Mouse (Mus musculus) intestine, embryonic 14.5 days (tissue): ENCODE data around the gene Gm10719. TPM values are rescaled to one million over a fixed set of nuclear protein-coding genes. Genes with fewer than 3 reads are reported as not detected.
"Not testable (repeated sequence)": the region's sequence is repeated elsewhere in the genome, so short reads cannot be mapped to it uniquely, and the experiment has no call there.

Experiments used
- ATAC-seq: fragments of 200-750 bp; cut with Nextera tagmentation; replicated peaks from 2 replicates; pipeline ENCODE4 v1.8.0; 2017; ENCODE audit warnings: low read depth, moderate number of reproducible peaks, moderate TSS enrichment, moderate library complexity; ENCODE audit not compliant: low FRiP score, low TSS enrichment
- DNase-seq: peaks from one replicate; pipeline ENCODE4 v3.0.0-alpha.2; 2018; ENCODE audit warnings: low spot score
- H3K27ac ChIP-seq: fragments of 300-500 bp; sonication (generic); 2 replicates; pipeline ENCODE4 v1.5.1; 2014; ENCODE audit warnings: low read depth, mild to moderate bottlenecking, control low read depth
- H3K27me3 ChIP-seq: fragments of 300-500 bp; sonication (generic); replicated peaks from 2 replicates; pipeline ENCODE4 v1.6.1; 2014; ENCODE audit warnings: low read length, control low read depth; ENCODE audit not compliant: control insufficient read depth, insufficient read depth
- H3K36me3 ChIP-seq: fragments of 300-500 bp; sonication (generic); 2 replicates; pipeline ENCODE4 v1.6.1; 2014; ENCODE audit warnings: low read length, control low read depth; ENCODE audit not compliant: control insufficient read depth, insufficient read depth
- H3K4me1 ChIP-seq: fragments of 300-500 bp; sonication (generic); replicated peaks from 2 replicates; pipeline ENCODE4 v1.6.1; 2014; ENCODE audit warnings: low read length, control low read depth, mixed read lengths; ENCODE audit not compliant: control insufficient read depth, insufficient read depth
- H3K4me2 ChIP-seq: fragments of 300-500 bp; sonication (generic); 2 replicates; pipeline ENCODE4 v1.6.1; 2014; ENCODE audit warnings: low read length
- H3K4me3 ChIP-seq: fragments of 300-500 bp; sonication (generic); 2 replicates; pipeline ENCODE4 v1.5.1; 2014; ENCODE audit warnings: low read depth, low read length, control low read depth, mixed read lengths
- H3K9ac ChIP-seq: fragments of 300-500 bp; sonication (generic); 2 replicates; pipeline ENCODE4 v1.6.1; 2014; ENCODE audit warnings: mild to moderate bottlenecking, low read length
- H3K9me3 ChIP-seq: fragments of 300-500 bp; sonication (generic); 2 replicates; pipeline ENCODE4 v1.6.1; 2016; ENCODE audit warnings: low read length, control low read depth; ENCODE audit not compliant: control insufficient read depth
- WGBS: fragments of 180-500 bp; shearing (Covaris S2); extraction: QIAGEN DNeasy Blood & Tissue Kit; methylation state at CpG from one replicate; pipeline ENCODE4 v1.1.7; 2014; 5-methylcytosine and 5-hydroxymethylcytosine counted together
- polyA plus RNA-seq: library from polyadenylated mRNA; unstranded; fragments of >200 nt; fragmentation: Nextera tagmentation; extraction: Ambion mirVana; gene quantifications from 2 replicates; pipeline ENCODE4 v1.2.1, GENCODE M21; 2014

Gene Gm10719
- polyA plus RNA-seq, 1 experiment from 2014 or later: not detected

DNA sequence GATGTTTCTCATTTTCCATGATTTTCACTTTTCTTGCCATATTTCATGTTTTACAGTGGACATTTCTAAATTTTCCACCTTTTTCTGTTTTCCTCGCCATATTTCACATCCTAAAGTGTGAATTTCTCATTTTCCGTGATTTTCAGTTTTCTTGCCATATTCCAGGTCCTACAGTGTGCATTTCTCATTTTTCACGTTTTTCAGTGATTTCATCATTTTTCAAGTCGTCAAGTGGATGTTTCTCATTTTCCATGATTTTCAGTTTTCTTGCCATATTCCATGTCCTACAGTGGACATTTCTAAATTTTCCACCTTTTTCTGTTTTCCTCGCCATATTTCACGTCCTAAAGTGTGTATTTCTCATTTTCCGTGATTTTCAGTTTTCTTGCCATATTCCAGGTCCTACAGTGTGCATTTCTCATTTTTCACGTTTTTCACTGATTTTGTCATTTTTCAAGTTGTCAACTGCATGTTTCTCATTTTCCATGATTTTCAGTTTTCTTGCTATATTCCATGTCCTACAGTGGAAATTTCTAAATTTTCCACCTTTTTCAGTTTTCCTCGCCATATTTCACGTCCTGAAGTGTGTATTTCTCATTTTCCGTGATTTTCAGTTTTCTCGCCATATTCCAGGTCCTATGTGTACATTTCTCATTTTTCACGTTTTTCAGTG is 6.2 kb downstream of the Gm10719 start, which contains the start of gene Gm10718:
Gene Gm10718, plus strand, starts transcription at position 236 of the 673 bp plus-strand sequence.
- not testable (repeated sequence) for H3K27me3 ChIP-seq, H3K9me3 ChIP-seq, H3K4me1 ChIP-seq, DNase-seq, H3K4me2 ChIP-seq, ATAC-seq, H3K9ac ChIP-seq, H3K4me3 ChIP-seq, H3K36me3 ChIP-seq, H3K27ac ChIP-seq
- WGBS: 80% methylated on average over 9 of the region's 13 CpGs

DNA sequence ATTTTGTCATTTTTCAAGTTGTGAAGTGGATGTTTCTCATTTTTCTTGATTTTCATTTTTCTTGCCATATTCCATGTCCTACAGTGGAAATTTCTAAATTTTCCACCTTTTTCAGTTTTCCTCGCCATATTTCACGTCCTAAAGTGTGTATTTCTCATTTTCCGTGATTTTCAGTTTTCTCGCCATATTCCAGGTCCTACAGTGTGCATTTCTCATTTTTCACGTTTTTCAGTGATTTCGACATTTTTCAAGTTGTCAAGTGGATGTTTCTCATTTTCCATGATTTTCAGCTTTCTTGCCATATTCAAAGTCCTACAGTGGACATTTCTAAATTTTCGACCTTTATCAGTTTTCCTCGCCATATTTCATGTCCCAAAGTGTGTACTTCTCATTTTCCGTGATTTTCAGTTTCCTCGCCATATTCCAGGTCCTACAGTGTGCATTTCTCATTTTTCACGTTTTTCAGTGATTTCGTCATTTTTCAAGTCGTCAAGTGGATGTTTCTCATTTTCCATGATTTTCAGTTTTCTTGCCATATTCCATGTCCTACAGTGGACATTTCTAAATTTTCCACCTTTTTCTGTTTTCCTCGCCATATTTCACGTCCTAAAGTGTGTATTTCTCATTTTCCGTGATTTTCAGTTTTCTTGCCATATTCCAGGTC is 6.9 kb downstream of the Gm10719 start:
- WGBS: 65% methylated on average over 15 of the region's 16 CpGs
- not testable (repeated sequence) for H3K9me3 ChIP-seq, H3K27me3 ChIP-seq, H3K4me2 ChIP-seq, H3K4me1 ChIP-seq, H3K27ac ChIP-seq, H3K4me3 ChIP-seq, DNase-seq, H3K36me3 ChIP-seq, ATAC-seq, H3K9ac ChIP-seq

DNA sequence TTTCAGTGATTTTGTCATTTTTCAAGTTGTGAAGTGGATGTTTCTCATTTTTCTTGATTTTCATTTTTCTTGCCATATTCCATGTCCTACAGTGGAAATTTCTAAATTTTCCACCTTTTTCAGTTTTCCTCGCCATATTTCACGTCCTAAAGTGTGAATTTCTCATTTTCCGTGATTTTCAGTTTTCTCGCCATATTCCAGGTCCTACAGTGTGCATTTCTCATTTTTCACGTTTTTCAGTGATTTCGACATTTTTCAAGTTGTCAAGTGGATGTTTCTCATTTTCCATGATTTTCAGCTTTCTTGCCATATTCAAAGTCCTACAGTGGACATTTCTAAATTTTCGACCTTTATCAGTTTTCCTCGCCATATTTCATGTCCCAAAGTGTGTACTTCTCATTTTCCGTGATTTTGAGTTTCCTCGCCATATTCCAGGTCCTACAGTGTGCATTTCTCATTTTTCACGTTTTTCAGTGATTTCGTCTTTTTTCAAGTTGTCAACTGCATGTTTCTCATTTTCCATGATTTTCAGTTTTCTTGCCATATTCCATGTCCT is 7.8 kb downstream of the Gm10719 start, which contains the start of gene Gm10717:
Gene Gm10717, plus strand, starts transcription at position 506 of the 556 bp plus-strand sequence.
- ATAC-seq, H3K4me1 ChIP-seq, H3K4me2 ChIP-seq, H3K36me3 ChIP-seq, H3K9me3 ChIP-seq, H3K27ac ChIP-seq, DNase-seq, H3K27me3 ChIP-seq, H3K4me3 ChIP-seq, H3K9ac ChIP-seq: not testable (repeated sequence)
- WGBS: 71% methylated on average over 12 of the region's 12 CpGs

- not testable (repeated sequence) for ATAC-seq
- 56% methylated on average over 4 of the region's 6 CpGs for whole genome bisulfite sequencing
Observed at GRCm38 (mm10) chr9:3025653-3026052, 8.4 kb downstream of the Gm10719 start.

DNA sequence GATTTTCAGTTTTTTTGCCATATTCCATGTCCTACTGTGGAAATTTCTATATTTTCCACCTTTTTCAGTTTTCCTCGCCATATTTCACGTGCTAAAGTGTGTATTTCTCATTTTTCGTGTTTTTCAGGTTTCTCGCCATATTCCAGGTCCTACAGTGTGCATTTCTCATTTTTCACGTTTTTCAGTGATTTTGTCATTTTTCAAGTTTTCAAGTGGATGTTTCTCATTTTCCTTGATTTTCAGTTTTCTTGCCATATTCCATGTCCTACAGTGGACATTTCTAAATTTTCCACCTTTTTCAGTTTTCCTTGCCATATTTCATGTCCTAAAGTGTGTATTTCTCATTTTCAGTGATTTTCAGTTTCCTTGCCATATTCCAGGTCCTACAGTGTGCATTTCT is 8.9 kb downstream of the Gm10719 start:
- H3K27ac ChIP-seq, H3K4me2 ChIP-seq, H3K36me3 ChIP-seq, DNase-seq, H3K9me3 ChIP-seq, H3K27me3 ChIP-seq, H3K4me1 ChIP-seq, ATAC-seq, H3K9ac ChIP-seq, H3K4me3 ChIP-seq: not testable (repeated sequence)
- 74% methylated on average over 5 of the region's 5 CpGs for WGBS

More at GRCm38 (mm10) chr9:3025653-3026052, 8.4 kb downstream of the Gm10719 start:
- not testable (repeated sequence) for DNase-seq, H3K4me3 ChIP-seq, H3K27ac ChIP-seq, H3K9me3 ChIP-seq, H3K9ac ChIP-seq, H3K27me3 ChIP-seq, H3K36me3 ChIP-seq, H3K4me1 ChIP-seq, H3K4me2 ChIP-seq

GRCm38 (mm10) chr9:3026741-3027140 is 9.5 kb downstream of the Gm10719 start:
- H3K27me3 ChIP-seq, H3K4me2 ChIP-seq, H3K9ac ChIP-seq, ATAC-seq, H3K9me3 ChIP-seq, H3K4me3 ChIP-seq, H3K4me1 ChIP-seq, DNase-seq, H3K27ac ChIP-seq, H3K36me3 ChIP-seq: not testable (repeated sequence)
- 70% methylated on average over 9 of the region's 9 CpGs for WGBS

- not testable (repeated sequence) for ATAC-seq, H3K4me3 ChIP-seq, H3K36me3 ChIP-seq, H3K9me3 ChIP-seq, H3K4me1 ChIP-seq, H3K4me2 ChIP-seq, H3K9ac ChIP-seq, H3K27ac ChIP-seq, H3K27me3 ChIP-seq
- peak; percentile 57 for DNase-seq
- 74% methylated on average over 9 of the region's 9 CpGs for WGBS
Observed at GRCm38 (mm10) chr9:3027200-3027599, 10.0 kb downstream of the Gm10719 start.

- not testable (repeated sequence) for H3K9me3 ChIP-seq, DNase-seq, H3K27ac ChIP-seq, H3K4me1 ChIP-seq, H3K27me3 ChIP-seq, H3K9ac ChIP-seq, ATAC-seq, H3K36me3 ChIP-seq, H3K4me2 ChIP-seq, H3K4me3 ChIP-seq
- 67% methylated on average over 12 of the region's 16 CpGs for WGBS
Observed at GRCm38 (mm10) chr9:3029276-3030000, 12.2 kb downstream of the Gm10719 start.
